ENCODE assay signal across 12 mouse cellular contexts in genomic region chr5:32080490-32081219, GRCm38 (mm10). TPM values are rescaled to one million over a fixed set of nuclear protein-coding genes. Genes with fewer than 3 reads are reported as not detected.
DNase-seq lines count a peak whose midpoint lies in the region; ATAC-seq and TF ChIP-seq lines count a peak whose summit lies in the region.
"Had no signal": no experiment of that assay in that cellular context is flagged by ENCODE, and none has a peak within 500 bp of the region (broad histone marks: within the 10 kb centered on the region; RNA-seq: fewer than 3 reads in every experiment).

No protein-coding gene starts in this region.

- TF ChIP-seq EP300 in liver, postnatal 0 days (IDR thresholded peaks at IDR 0.05; ENCODE audit: low read depth), result no peak

- no peak for ATAC-seq in embryonic facial prominence, embryonic 12.5 days (ENCODE audit: insufficient number of reproducible peaks, insufficient read depth, low FRiP score, low TSS enrichment)
- ATAC-seq in heart, embryonic 16.5 days (replicated peaks; ENCODE audit: extremely low read depth, insufficient read depth, low FRiP score), result 0 out of 2 replicates have a peak, but pooled peaks have one; percentile 41
- ATAC-seq in liver, postnatal 0 days, result no peak

- no peak for TF ChIP-seq CTCF in liver, postnatal 0 days (IDR thresholded peaks at IDR 0.05; ENCODE audit: low read depth)

- H3K27ac ChIP-seq in embryonic facial prominence, embryonic 12.5 days, result 0 out of 2 replicates have a peak overlapping the region, but pooled peaks have one; percentile 41
- H3K27ac ChIP-seq in embryonic facial prominence, embryonic 10.5 days (replicated peaks), result no peak overlapping the region
- peak overlapping the region; percentile 35; the same call in 1 of the 2 replicates for H3K27ac ChIP-seq in heart, embryonic 16.5 days (ENCODE audit: low read length)
- H3K27ac ChIP-seq in liver, postnatal 0 days (ENCODE audit: low read depth), result no peak overlapping the region
- H3K27ac ChIP-seq: stomach, embryonic 15.5 days had no signal

- no peak for DNase-seq in embryonic facial prominence, embryonic 10.5 days (ENCODE audit: low spot score)
- DNase-seq in heart, adult 9 months (ENCODE audit: low spot score in 2 of 2), result no peak
- peak; percentile 49 for DNase-seq in right cerebral cortex, adult 18-20 months
- no peak for DNase-seq in right cerebral cortex, postnatal 4 days
- no peak for DNase-seq in liver, postnatal 0 days
- DNase-seq in layer of hippocampus, postnatal 36 days, result no peak
- DNase-seq: cerebellum, postnatal 25 days; kidney, postnatal 36 days had no signal

- H3K36me3 ChIP-seq in embryonic facial prominence, embryonic 12.5 days, result 0 out of 2 replicates have a peak, but pooled peaks cover under 1% of the 10 kb centered on the region
- H3K36me3 ChIP-seq in embryonic facial prominence, embryonic 10.5 days (replicated peaks), result no peaks in the 10 kb centered on the region
- H3K36me3 ChIP-seq in heart, embryonic 16.5 days (ENCODE audit: control insufficient read depth, insufficient read depth), result no peaks in the 10 kb centered on the region; the same call in 1 of the 2 replicates
- no peaks in the 10 kb centered on the region for H3K36me3 ChIP-seq in liver, postnatal 0 days (replicated peaks; ENCODE audit: insufficient read depth, low read length)
- H3K36me3 ChIP-seq: stomach, embryonic 15.5 days had no signal

- H3K9me3 ChIP-seq in embryonic facial prominence, embryonic 12.5 days, result no peaks in the 10 kb centered on the region
- H3K9me3 ChIP-seq in embryonic facial prominence, embryonic 10.5 days, result no peaks in the 10 kb centered on the region
- no peaks in the 10 kb centered on the region for H3K9me3 ChIP-seq in heart, embryonic 16.5 days (replicated peaks; ENCODE audit: control insufficient read depth, low read length)
- H3K9me3 ChIP-seq in liver, postnatal 0 days (ENCODE audit: low read length), result no peaks in the 10 kb centered on the region
- H3K9me3 ChIP-seq: stomach, embryonic 15.5 days had no signal

- 41% methylated on average over 7 of the region's 7 CpGs for WGBS in embryonic facial prominence, embryonic 12.5 days
- 50% methylated on average over 7 of the region's 7 CpGs for WGBS in embryonic facial prominence, embryonic 10.5 days
- WGBS in heart, embryonic 16.5 days, result 35% methylated on average over 7 of the region's 7 CpGs
- 45% methylated on average over 7 of the region's 7 CpGs for WGBS in liver, postnatal 0 days (ENCODE audit: insufficient replicate concordance)

- H3K4me2 ChIP-seq in embryonic facial prominence, embryonic 12.5 days (replicated peaks), result no peak overlapping the region
- H3K4me2 ChIP-seq in heart, embryonic 16.5 days (ENCODE audit: low read depth, low read length), result no peak overlapping the region
- no peak overlapping the region for H3K4me2 ChIP-seq in liver, postnatal 0 days (ENCODE audit: low read depth, low read length)
- H3K4me2 ChIP-seq: stomach, embryonic 15.5 days had no signal

- H3K27me3 ChIP-seq in embryonic facial prominence, embryonic 12.5 days, result no peaks in the 10 kb centered on the region
- H3K27me3 ChIP-seq in embryonic facial prominence, embryonic 10.5 days (replicated peaks; ENCODE audit: low read depth, poor library complexity, severe bottlenecking), result no peaks in the 10 kb centered on the region
- H3K27me3 ChIP-seq in heart, embryonic 16.5 days (ENCODE audit: control insufficient read depth, insufficient read depth, low read length), result no peaks in the 10 kb centered on the region
- H3K27me3 ChIP-seq in liver, postnatal 0 days (ENCODE audit: insufficient read depth, low read length), result no peaks in the 10 kb centered on the region
- H3K27me3 ChIP-seq: stomach, embryonic 15.5 days had no signal

- no peak overlapping the region for H3K9ac ChIP-seq in embryonic facial prominence, embryonic 12.5 days
- H3K9ac ChIP-seq in heart, embryonic 16.5 days (ENCODE audit: low read length), result 0 out of 2 replicates have a peak overlapping the region, but pooled peaks have one; percentile 12
- no peak overlapping the region for H3K9ac ChIP-seq in liver, postnatal 0 days (replicated peaks)
- H3K9ac ChIP-seq: stomach, embryonic 15.5 days had no signal

- H3K4me1 ChIP-seq in embryonic facial prominence, embryonic 12.5 days, result peaks cover 24% of the 10 kb centered on the region
- H3K4me1 ChIP-seq in embryonic facial prominence, embryonic 10.5 days, result peaks cover 11% of the 10 kb centered on the region
- H3K4me1 ChIP-seq in heart, embryonic 16.5 days (ENCODE audit: control insufficient read depth, insufficient read depth, low read length), result peaks cover 6% of the 10 kb centered on the region
- peaks cover 2% of the 10 kb centered on the region; the same call in 1 of the 2 replicates for H3K4me1 ChIP-seq in liver, postnatal 0 days (ENCODE audit: insufficient read depth)
- H3K4me1 ChIP-seq: stomach, embryonic 15.5 days had no signal

- H3K4me3 ChIP-seq in embryonic facial prominence, embryonic 12.5 days, result no peak overlapping the region
- H3K4me3 ChIP-seq in embryonic facial prominence, embryonic 10.5 days, result no peak overlapping the region
- H3K4me3 ChIP-seq in heart, embryonic 16.5 days (ENCODE audit: low read length), result no peak overlapping the region
- no peak overlapping the region for H3K4me3 ChIP-seq in liver, postnatal 0 days (ENCODE audit: low read depth, low read length)
- H3K4me3 ChIP-seq: erythroblast, embryonic 14.5 days; stomach, embryonic 15.5 days had no signal

RNA-seq across cellular contexts. Expression of gene Fosl2, which starts 54.9 kb away (rescaled TPM):
- 2.1 and 2.4 TPM in 2 replicates for polyA plus RNA-seq in embryonic facial prominence, embryonic 12.5 days (2016; fragmentation: Nextera tagmentation; extraction: Ambion mirVana)
- polyA plus RNA-seq in embryonic facial prominence, embryonic 10.5 days (2016; fragmentation: Nextera tagmentation; extraction: Ambion mirVana), result 0.50 and 0.67 TPM in 2 replicates
- 2.4 and 2.5 TPM in 2 replicates for polyA plus RNA-seq in heart, embryonic 16.5 days (2015; fragmentation: Nextera tagmentation; extraction: Ambion mirVana)
- polyA plus RNA-seq in liver, postnatal 0 days (2015; fragmentation: Nextera tagmentation; extraction: Ambion mirVana), result 0.92 and 0.95 TPM in 2 replicates
- total RNA-seq in layer of hippocampus, postnatal 36 days (2021), result 10 to 100 TPM; 55.5 to 59.3 TPM

Comparison
In these comparisons a context has a peak if more than half of its experiments do, and no peak if none do; other contexts are left out.
1. H3K27ac ChIP-seq: peak in embryonic facial prominence, embryonic 12.5 days (single experiment) and heart, embryonic 16.5 days (single experiment); none in embryonic facial prominence, embryonic 10.5 days (single experiment) and liver, postnatal 0 days (single experiment).